Mouse (Mus musculus): Measurements from ENCODE around the gene Tmem223.

The Tmem223 gene

GRCm38 (mm10) chr19:8803879-8804660 lies 33.3 kb downstream of the Tmem223 start:
- no peak for DNase-seq

- DNase-seq, result no peak
These were observed 36.0 kb downstream of the Tmem223 start for GRCm38 (mm10) chr19:8806810-8807209.

DNA sequence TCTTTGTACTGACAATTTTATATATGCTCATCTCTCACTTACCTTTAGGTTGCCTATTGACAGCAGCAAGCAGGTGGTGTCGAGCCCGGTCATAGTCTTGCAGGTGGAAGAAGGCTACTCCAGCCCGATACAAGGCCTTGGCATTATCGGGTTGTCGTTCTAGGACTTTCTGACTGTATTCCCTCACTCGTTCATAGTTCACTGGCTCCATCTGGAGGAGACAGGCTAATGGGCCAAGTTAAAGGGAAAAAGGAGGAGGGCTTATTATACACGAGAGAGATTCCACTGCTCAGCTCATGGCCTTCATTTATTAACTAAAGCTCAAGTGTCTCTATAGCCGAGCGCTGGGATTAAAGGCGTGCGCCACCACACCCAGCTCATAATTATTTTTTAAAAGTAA lies 45.0 kb downstream of the Tmem223 start:
- peak; percentile 53 to 61 for DNase-seq

GRCm38 (mm10) chr19:8817001-8817400 lies 46.2 kb downstream of the Tmem223 start:
- no peak for DNase-seq

DNA sequence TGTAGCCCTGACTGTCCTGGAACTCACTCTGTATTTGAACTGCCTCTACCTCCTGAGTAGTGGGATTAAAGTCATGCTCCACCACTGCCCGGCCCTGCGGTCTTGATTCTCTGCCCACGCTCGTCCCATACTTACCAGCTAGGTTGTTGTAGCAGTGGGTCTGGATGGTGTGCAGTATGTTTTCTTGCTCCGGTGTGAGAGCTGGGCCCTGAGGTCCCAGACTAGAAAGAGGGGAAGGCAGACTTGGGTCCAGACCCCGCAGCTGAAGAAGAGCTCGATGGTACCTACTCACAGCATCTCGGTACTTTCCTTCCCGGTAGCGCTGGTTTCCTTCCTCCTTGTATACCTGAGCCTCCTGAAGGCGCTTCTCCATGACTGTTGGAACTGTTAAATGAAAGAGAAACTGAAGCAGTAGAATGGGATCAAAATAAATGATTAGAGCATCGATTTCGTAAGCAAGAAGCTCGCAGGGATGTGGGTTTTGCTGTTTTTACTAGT lies 47.6 kb downstream of the Tmem223 start:
- DNase-seq, result no peak

GRCm38 (mm10) chr19:8818801-8819595 lies 48.2 kb downstream of the Tmem223 start, which contains the start of gene Ttc9c:
Gene Ttc9c, minus strand, starts transcription at chr19:8819333.
- DNase-seq, result peak; percentile 98 to 99

GRCm38 (mm10) chr19:8819596-8820423 lies 49.0 kb downstream of the Tmem223 start, which contains the start of gene Hnrnpul2:
Gene Hnrnpul2, plus strand, starts transcription at chr19:8820010.
- DNase-seq, result peak; percentile 99

DNA sequence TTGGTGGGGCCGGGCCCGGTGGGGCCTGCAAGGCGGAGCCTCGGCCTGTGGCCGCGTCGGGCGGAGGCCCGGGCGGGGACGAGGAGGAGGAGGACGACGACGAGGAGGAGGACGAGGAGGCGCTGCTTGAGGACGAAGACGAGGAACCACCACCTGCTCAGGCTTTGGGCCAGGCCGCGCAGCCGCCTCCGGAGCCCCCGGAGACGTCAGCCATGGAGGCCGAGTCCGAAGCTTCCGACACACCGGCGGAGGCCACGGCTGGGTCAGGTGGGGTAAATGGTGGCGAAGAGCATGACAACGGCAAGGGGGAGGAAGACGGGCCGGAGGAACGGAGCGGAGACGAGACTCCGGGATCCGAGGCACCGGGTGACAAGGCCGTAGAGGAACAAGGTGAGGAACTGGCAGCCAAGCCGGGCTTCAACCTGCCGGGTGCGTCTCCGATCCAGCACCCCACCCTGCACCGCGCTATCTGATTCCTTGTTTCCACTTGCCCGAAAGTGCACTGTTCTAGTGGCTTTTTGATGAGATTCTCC lies 49.7 kb downstream of the Tmem223 start:
- no peak for DNase-seq

DNA sequence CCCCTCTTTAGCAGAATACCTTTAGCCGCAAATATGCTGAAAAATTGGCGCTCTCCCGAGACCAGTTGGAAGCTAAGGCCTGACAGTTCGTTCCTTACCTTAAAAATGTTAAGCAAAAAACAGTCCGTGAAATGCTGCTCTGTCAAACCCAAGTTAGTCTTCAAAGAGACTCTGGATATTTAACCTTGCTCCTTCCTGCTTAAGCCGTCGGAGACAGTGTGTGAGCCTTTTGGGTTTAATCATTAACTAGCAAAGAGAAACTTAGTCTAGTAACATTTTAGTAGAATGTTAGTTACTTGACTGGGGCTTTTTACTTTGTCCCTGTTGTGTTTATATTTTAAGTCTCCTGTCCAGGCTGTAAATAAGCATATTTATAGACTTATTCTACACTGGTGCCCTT lies 50.4 kb downstream of the Tmem223 start:
- DNase-seq, result peak; percentile 40 to 70
